Mouse (Mus musculus) limb, embryonic 10.5 days (tissue): ENCODE data around the gene Apoc3. TPM values are rescaled to one million over a fixed set of nuclear protein-coding genes. Genes with fewer than 3 reads are reported as not detected.
A peak's percentile ranks its signal among the peaks of the same experiment; 100 is the strongest.

Source experiments
- DNase-seq: peaks from one replicate; pipeline ENCODE4 v3.0.0-alpha.2; 2017; ENCODE audit warnings: low spot score
- H3K27ac ChIP-seq: fragments of 300-500 bp; sonication (generic); 2 replicates; pipeline ENCODE4 v1.5.1; 2016; ENCODE audit warnings: mild to moderate bottlenecking
- H3K27me3 ChIP-seq: fragments of 300-500 bp; sonication (generic); 2 replicates; pipeline ENCODE4 v1.6.1; 2016; ENCODE audit warnings: low read depth, mild to moderate bottlenecking; ENCODE audit not compliant: poor library complexity, severe bottlenecking
- H3K36me3 ChIP-seq: fragments of 300-500 bp; sonication (generic); 2 replicates; pipeline ENCODE4 v1.6.1; 2016; ENCODE audit warnings: mild to moderate bottlenecking, moderate library complexity
- H3K4me1 ChIP-seq: fragments of 300-500 bp; sonication (generic); 2 replicates; pipeline ENCODE4 v1.6.1; 2016
- H3K4me3 ChIP-seq: fragments of 300-500 bp; sonication (generic); 2 replicates; pipeline ENCODE4 v1.5.1; 2016; ENCODE audit warnings: mild to moderate bottlenecking, moderate library complexity
- H3K9me3 ChIP-seq: fragments of 300-500 bp; sonication (generic); replicated peaks from 2 replicates; pipeline ENCODE4 v1.6.1; 2016; ENCODE audit warnings: mild to moderate bottlenecking
- WGBS: fragments of 180-500 bp; shearing (Covaris S2); methylation state at CpG from one replicate; pipeline ENCODE4 v1.1.7; 2016; 5-methylcytosine and 5-hydroxymethylcytosine counted together
- polyA plus RNA-seq: library from polyadenylated mRNA; unstranded; fragments of >200 nt; fragmentation: Nextera tagmentation; extraction: Ambion mirVana; gene quantifications from 2 replicates; pipeline ENCODE4 v1.2.1, GENCODE M21; 2016

Apoc3 gene
- polyA plus RNA-seq, 1 experiment from 2014 or later = not detected

DNA sequence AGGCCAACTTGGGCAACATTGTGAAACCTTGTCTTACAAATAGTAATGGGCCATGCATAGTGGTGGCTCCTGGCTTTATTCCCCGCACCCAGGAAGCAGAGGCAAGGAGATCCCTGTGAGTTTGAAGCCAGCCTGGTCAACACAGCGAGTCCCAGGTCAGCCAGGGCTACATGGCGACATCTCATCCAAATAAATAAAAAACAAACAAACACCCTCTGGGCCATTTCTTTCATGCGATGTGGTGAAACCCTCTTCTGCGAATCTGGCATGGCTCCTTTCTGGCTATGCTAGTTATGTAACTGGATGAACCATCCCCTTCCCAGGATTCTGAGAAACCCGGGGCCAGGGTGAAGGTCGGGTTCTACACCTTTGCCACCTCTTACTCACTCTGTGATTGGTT is 20.7 kb upstream of the Apoc3 start:
- Histone ChIP-seq H3K4me1 (peaks cover 4% of the 10 kb centered on the region; the same call in 1 of the 2 replicates), H3K9me3 (no peaks in the 10 kb centered on the region), H3K4me3 (no peak overlapping the region), H3K36me3 (no peaks in the 10 kb centered on the region), H3K27ac (no peak overlapping the region), H3K27me3 (no peaks in the 10 kb centered on the region)
- no peak for DNase-seq
- 85% methylated on average over 7 of the region's 7 CpGs for WGBS

DNA sequence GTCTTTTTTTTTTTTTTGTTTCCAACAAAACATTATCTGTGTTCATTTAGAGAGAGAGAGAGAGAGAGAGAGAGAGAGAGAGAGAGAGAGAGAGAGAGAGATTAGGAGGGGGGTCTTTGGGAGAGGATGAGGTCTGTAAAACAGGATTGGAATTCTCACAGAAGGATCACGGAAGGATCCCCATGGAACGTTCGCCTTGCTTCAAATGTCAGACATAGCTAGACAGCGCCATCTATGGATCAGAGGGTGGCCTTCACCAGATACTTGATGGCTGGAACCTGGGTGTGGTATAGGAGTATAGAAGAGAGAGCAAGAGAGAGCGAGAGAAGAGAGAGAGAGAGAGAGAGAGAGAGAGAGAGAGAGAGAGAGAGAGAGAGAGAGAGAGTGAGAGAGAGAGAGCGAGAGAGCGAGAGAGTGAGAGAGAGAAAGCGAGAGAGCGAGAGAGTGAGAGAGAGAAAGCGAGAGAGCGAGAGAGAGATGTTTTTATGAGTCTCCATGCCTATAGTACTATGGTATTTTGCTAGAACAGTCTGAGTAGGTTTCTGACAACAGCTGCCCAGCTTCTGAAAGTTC is 11.4 kb upstream of the Apoc3 start:
- peak; percentile 72 for DNase-seq
- peaks cover 17% of the 10 kb centered on the region for H3K4me1 ChIP-seq
- H3K9me3 ChIP-seq = no peaks in the 10 kb centered on the region
- H3K4me3 ChIP-seq = no peak overlapping the region
- 23% methylated on average over 11 of the region's 11 CpGs for WGBS
- H3K27me3 ChIP-seq = no peaks in the 10 kb centered on the region
- no peak overlapping the region for H3K27ac ChIP-seq
- H3K36me3 ChIP-seq = no peaks in the 10 kb centered on the region

DNA sequence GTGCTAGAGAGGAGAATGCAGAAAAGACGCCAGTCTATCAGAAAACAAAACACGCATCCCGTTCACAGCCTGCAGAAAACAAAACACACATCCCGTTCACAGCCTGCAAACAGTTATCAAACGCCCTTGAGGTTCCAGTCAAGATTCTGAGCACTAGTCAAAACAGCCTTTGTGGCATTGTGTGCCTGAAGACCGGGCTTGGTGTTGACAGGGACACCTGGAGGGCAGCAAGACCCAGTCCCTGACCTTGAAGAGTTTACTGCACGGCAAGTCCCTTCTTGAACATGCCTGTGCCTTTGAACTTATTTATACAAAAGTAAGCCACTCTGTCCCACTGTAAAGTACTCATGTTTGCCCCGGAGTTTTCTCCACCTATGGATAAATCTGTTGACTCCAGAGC is 8.1 kb upstream of the Apoc3 start:
- no peaks in the 10 kb centered on the region for H3K36me3 ChIP-seq
- no peaks in the 10 kb centered on the region for H3K9me3 ChIP-seq
- no peak for DNase-seq
- peak overlapping the region; percentile 3; the same call in 1 of the 2 replicates for H3K27ac ChIP-seq
- peaks cover 17% of the 10 kb centered on the region for H3K4me1 ChIP-seq
- H3K27me3 ChIP-seq = no peaks in the 10 kb centered on the region
- 76% methylated on average over 8 of the region's 8 CpGs for WGBS
- H3K4me3 ChIP-seq = no peak overlapping the region

GRCm38 (mm10) chr9:46243122-46243521 is 7.7 kb upstream of the Apoc3 start:
- H3K27ac ChIP-seq = peak overlapping the region; percentile 3; the same call in 1 of the 2 replicates
- DNase-seq = no peak
- H3K4me1 ChIP-seq = peaks cover 21% of the 10 kb centered on the region
- 71% methylated on average over 4 of the region's 4 CpGs for WGBS
- no peaks in the 10 kb centered on the region for H3K27me3 ChIP-seq
- no peaks in the 10 kb centered on the region for H3K36me3 ChIP-seq
- no peak overlapping the region for H3K4me3 ChIP-seq
- no peaks in the 10 kb centered on the region for H3K9me3 ChIP-seq

DNA sequence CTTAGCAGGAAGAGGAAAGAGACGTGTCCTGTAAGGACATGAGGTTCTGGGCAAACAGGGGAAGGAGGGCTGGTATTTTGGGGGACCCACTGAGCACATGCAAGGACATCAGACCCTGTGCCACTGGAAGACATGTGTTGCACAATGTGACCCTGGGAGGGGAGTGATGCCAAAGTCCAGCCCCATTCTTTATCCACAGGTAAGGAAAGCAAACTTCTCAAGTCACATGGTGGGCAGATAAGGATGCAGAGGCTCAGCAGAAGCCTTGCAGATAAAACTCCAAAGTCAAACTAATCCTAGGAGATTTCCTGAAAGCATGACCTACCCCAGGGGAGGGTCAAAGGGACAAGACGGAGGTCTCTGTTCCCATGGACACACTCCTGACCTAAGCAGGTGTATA is 6.4 kb upstream of the Apoc3 start:
- no peaks in the 10 kb centered on the region for H3K27me3 ChIP-seq
- H3K9me3 ChIP-seq = no peaks in the 10 kb centered on the region
- no peak overlapping the region for H3K4me3 ChIP-seq
- WGBS = 84% methylated on average over 2 of the region's 2 CpGs
- H3K27ac ChIP-seq = no peak overlapping the region
- no peaks in the 10 kb centered on the region for H3K36me3 ChIP-seq
- peaks cover 24% of the 10 kb centered on the region for H3K4me1 ChIP-seq
- no peak for DNase-seq

DNA sequence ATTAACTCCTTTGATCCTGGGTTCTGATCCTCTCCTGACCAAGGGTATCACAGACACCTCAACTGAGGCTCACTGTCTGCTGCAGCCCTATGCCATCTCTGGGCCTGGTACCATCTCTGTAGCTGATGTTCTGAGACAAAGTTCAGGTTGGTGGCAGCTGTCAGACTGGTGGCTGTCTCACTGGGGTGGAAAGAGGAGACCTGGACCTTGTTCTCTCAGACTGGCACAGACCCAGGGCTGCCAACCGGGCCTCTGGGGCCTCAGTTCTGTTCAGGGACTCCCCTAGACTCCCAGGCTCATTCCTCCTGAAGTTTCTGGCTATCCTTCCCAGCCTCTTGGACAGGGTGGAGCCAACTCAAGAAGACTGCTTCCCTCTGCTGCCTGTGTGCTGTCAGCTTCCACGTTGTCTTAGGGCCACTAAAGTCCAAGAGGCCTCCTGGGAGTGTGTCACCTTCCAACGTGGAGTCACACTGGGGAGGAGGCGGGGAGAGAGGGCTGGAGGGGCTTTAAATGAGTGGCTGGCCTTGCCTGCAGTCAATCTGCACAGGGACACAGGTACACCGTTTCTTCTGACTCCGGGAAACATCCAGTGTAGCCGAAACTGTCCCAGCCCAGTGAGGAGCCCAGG is 5.2 kb upstream of the Apoc3 start, which contains the start of gene Apoa4:
Gene Apoa4 (plus strand): TSS at position 171 of the 628 bp plus-strand sequence.
- Histone ChIP-seq H3K27me3 (no peaks in the 10 kb centered on the region), H3K4me3 (no peak within 1 kb of the TSS), H3K4me1 (peaks cover 26% of the 10 kb centered on the region), H3K27ac (no peak within 1 kb of the TSS), H3K9me3 (no peaks in the 10 kb centered on the region), H3K36me3 (no peaks in the 10 kb centered on the region)
- DNase-seq = no peak
- WGBS = 69% methylated on average over 7 of the region's 7 CpGs

DNA sequence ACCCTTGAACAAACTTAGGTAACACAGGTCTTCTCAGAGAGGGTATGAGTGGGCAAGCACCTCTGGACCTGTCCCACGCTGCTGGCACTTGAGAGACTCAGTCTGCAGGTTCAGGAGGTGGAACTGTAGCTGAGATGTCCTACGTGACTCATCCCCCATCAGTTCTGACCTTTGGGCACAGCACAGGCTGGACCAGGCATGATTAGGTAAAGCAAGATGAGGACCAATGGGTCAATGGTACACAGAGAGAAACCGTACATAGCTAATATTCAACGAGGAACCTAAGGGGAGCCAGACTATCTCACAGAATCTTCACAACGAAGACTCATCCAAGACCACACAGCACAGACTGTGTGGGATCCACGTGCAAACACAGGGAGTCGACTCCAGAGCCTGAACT is 3.4 kb upstream of the Apoc3 start:
- Histone ChIP-seq H3K27me3 (no peaks in the 10 kb centered on the region), H3K27ac (no peak overlapping the region), H3K4me3 (no peak overlapping the region), H3K36me3 (no peaks in the 10 kb centered on the region), H3K4me1 (peaks cover 27% of the 10 kb centered on the region), H3K9me3 (no peaks in the 10 kb centered on the region)
- WGBS = 90% methylated on average over 7 of the region's 7 CpGs
- DNase-seq = no peak

DNA sequence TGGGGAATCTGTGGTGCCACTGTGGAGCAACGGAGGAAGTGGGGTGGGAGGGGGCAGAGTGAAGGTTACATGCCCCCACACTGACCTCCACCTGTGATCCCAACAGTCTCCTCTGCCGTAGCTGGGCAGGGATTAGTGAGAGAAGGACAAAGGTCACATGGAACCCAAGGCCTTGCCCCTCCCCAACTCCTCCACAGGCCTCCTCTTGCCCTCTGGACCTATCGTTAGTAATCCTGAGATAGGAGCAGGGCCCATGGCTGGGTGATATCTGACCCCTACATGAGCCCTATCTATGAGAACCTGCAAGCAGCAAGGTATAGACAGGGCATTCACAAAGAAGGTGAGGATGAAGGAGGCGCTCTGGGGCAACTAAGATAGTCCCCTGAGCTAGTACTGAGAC is 213 bp upstream of the Apoc3 start:
- no peaks in the 10 kb centered on the region for H3K9me3 ChIP-seq
- 70% methylated on average over 4 of the region's 4 CpGs for whole genome bisulfite sequencing
- DNase-seq = no peak
- H3K27me3 ChIP-seq = peaks cover 8% of the 10 kb centered on the region
- peaks cover 17% of the 10 kb centered on the region for H3K4me1 ChIP-seq
- no peak overlapping the region for H3K27ac ChIP-seq
- no peak overlapping the region for H3K4me3 ChIP-seq
- no peaks in the 10 kb centered on the region for H3K36me3 ChIP-seq

GRCm38 (mm10) chr9:46235196-46235595 is 240 bp downstream of the Apoc3 start:
- Histone ChIP-seq H3K4me1 (peaks cover 22% of the 10 kb centered on the region), H3K4me3 (no peak overlapping the region), H3K27ac (no peak overlapping the region), H3K9me3 (no peaks in the 10 kb centered on the region), H3K36me3 (no peaks in the 10 kb centered on the region), H3K27me3 (peaks cover 8% of the 10 kb centered on the region)
- no peak for DNase-seq
- WGBS = 89% methylated on average over 6 of the region's 6 CpGs

GRCm38 (mm10) chr9:46230450-46230975 is 4.9 kb downstream of the Apoc3 start:
- Histone ChIP-seq H3K27ac (peak overlapping the region; percentile 77), H3K4me3 (peak overlapping the region; percentile 53), H3K4me1 (peaks cover 18% of the 10 kb centered on the region), H3K36me3 (no peaks in the 10 kb centered on the region), H3K27me3 (peaks cover 15% of the 10 kb centered on the region), H3K9me3 (no peaks in the 10 kb centered on the region)
- 16% methylated on average over 13 of the region's 13 CpGs for WGBS
- DNase-seq = no peak

- peaks cover 15% of the 10 kb centered on the region for H3K27me3 ChIP-seq
- H3K27ac ChIP-seq = peak overlapping the region; percentile 77
- H3K4me3 ChIP-seq = peak overlapping the region; percentile 53
- no peaks in the 10 kb centered on the region for H3K36me3 ChIP-seq
- H3K4me1 ChIP-seq = peaks cover 14% of the 10 kb centered on the region
- DNase-seq = peak; percentile 90
- WGBS = 14% methylated on average over 37 of the region's 37 CpGs
- H3K9me3 ChIP-seq = no peaks in the 10 kb centered on the region
These were observed 5.6 kb downstream of the Apoc3 start for GRCm38 (mm10) chr9:46229573-46230449.

DNA sequence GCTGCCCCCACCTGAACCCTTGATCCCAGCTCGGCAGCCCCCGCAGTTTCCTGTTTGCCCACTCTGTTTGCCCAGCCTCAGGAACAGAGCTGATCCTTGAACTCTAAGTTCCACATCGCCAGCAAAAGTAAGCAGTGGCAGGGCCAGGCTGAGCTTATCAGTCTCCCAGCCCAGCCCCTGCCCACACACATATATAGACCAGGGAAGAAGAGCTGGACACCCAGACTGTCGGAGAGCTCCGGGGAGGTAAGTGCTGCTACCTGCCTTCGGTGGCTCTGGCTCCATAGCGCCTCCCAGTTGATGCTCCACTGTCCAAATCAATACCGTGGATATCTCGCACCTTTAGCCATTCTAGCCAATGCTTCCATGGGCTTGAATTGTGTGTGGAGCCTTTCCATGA is 6.9 kb downstream of the Apoc3 start, which contains the start of gene Apoa1:
Gene Apoa1 (plus strand): TSS at position 90 of the 400 bp plus-strand sequence.
- no peak within 1 kb of the TSS for H3K4me3 ChIP-seq
- peaks cover 14% of the 10 kb centered on the region for H3K4me1 ChIP-seq
- H3K27me3 ChIP-seq = peaks cover 15% of the 10 kb centered on the region
- no peak within 1 kb of the TSS for H3K27ac ChIP-seq
- DNase-seq = no peak
- H3K36me3 ChIP-seq = no peaks in the 10 kb centered on the region
- no peaks in the 10 kb centered on the region for H3K9me3 ChIP-seq
- 73% methylated on average over 9 of the region's 9 CpGs for WGBS
